Mouse (Mus musculus) adipocyte (in vitro differentiated cells): ENCODE measurements around the gene Zmiz1.

Source experiments
- DNase-seq: peaks from one replicate; pipeline ENCODE4 v3.0.0-alpha.2; 2016; ENCODE audit warnings: low spot score

The Zmiz1 gene

GRCm38 (mm10) chr14:25459016-25459393 lies at the start of gene Zmiz1:
Gene Zmiz1 (plus strand): TSS chr14:25459185.
- peak; percentile 83 for DNase-seq

DNA sequence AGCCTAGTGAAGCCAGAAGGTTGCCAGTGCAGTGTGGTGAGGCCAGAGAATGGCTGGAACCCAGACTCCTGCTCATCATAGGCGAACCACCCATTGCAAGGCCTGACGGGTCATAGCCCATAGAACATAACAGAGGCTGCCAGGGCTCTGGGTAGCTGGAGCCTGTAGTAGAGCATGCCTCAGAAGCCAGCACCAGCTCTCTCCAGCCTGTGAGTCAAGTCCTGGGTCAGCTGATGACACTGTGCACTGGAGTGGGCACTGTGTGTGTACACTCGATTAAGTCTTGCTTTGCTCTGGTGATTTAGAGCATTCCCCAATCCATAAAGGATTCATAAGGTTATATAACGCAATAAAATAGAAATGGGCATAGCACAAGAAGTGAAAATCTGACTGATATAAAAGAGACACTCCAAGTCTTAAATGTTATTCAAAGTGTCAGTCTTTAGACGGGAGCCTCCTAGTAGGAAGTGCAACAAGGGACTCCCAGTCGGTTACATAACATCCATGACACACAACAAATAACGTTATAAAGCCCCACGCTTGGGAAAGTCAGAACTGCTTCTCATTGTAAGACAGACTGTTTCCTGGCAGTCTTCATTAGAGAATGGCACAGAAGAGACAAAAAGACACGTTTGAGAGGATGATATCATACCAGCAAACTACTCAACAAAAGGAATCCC lies 47.0 kb upstream of the Zmiz1 start:
- no peak for DNase-seq

DNA sequence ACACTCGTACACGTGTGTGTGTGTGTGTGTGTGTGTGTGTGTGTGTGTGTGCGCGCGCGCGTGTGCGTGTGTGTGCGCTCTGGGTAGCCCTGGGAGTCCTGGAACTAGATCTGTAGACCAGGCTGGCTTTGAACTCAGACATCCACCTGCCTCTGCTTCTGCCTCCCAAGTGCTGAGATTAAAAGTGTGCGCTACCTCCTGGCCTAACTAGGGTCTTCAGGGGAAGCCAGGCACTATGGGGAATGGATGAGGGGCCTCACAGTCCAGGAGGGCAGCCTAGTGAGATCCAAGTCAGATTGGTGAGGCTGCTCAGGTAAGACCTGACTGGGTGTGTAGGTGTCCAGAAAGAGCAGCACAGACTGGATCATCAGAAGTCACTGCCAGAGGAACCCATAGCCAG lies 46.2 kb upstream of the Zmiz1 start:
- no peak for DNase-seq

GRCm38 (mm10) chr14:25413510-25413909 lies 45.5 kb upstream of the Zmiz1 start:
- DNase-seq: no peak

- DNase-seq: no peak
These were observed 44.9 kb upstream of the Zmiz1 start for GRCm38 (mm10) chr14:25414115-25414514.

DNA sequence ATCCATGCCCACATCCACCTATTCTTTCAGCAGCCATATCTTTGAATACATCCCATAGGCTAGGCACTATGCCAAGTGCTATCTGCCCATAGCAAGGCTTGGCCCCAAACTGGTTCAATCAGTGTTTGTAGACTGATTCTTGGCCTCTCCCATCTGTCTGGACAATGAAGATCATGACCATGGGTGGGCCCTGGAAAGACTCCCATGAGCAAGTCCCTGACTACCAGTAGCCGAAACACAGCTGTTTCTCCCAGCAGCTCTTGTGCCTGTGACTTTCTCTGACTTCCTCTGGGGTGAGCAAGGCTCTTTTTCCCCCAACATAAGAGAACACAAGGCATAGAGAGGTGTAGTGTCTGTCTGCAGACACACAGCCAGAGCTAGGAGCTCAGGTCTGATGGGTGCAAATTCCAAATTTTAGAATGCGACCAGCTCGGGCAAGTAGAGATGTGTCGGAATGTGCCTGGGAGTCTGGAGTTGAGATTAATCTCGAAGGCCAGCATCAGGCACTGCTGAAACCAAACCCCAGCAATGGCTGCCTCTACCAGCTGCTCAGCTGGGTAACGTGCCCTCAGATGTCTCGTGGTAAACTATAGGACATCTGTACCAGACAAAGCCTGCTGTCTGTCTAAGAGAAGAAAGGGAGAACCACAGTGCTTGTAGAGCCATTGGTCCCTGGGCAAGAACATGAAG lies 38.8 kb upstream of the Zmiz1 start:
- DNase-seq: no peak

- peak; percentile 35 for DNase-seq
These were observed 38.0 kb upstream of the Zmiz1 start for GRCm38 (mm10) chr14:25420987-25421386.

GRCm38 (mm10) chr14:25421596-25422001 lies 37.4 kb upstream of the Zmiz1 start:
- DNase-seq: no peak

GRCm38 (mm10) chr14:25422946-25423345 lies 36.0 kb upstream of the Zmiz1 start:
- DNase-seq: no peak

- DNase-seq: no peak
These were observed 35.1 kb upstream of the Zmiz1 start for GRCm38 (mm10) chr14:25423721-25424443.

DNA sequence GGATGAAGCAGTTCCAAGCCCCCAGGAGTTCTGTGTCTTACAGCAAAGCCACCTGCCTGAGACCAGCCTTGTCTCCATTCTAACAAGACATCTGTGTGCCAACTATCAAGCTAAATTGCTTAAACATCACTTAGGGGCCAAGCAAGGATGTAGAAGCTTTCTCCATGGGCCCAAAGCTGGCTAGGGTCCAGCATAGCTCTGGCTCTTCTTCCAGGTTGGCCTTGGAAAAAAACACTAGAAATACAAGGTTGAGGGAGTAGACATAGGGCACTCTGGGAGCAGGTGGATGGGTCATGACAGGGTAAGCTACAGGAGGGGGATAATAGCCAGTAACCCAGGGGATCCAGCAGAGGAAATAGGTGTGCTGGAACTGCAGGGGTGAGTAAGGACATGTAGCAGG lies 20.7 kb upstream of the Zmiz1 start:
- no peak for DNase-seq

DNA sequence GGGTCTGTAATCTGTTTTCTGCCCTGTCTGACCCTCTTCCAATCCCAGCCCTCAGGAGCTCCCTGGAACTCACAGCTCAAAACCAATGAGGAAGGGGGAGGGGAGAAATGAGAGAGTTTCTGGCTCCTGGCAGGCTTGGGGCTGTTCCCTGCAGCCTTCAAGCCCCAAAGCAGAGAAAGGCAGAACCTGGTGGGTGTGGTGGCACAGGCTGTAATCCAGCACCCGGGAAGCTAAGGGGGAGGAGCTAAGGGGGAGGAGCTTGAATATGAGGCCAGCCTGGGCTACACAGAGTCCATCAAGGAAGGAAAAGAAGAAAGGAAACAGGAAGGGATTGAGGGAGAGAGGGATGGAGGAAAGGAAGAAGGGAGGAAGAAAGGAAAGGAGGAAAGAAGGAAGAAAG lies 18.9 kb upstream of the Zmiz1 start:
- no peak for DNase-seq

GRCm38 (mm10) chr14:25440777-25441176 lies 18.2 kb upstream of the Zmiz1 start:
- DNase-seq: no peak

- DNase-seq: no peak
These were observed 17.5 kb upstream of the Zmiz1 start for GRCm38 (mm10) chr14:25441469-25441868.

DNA sequence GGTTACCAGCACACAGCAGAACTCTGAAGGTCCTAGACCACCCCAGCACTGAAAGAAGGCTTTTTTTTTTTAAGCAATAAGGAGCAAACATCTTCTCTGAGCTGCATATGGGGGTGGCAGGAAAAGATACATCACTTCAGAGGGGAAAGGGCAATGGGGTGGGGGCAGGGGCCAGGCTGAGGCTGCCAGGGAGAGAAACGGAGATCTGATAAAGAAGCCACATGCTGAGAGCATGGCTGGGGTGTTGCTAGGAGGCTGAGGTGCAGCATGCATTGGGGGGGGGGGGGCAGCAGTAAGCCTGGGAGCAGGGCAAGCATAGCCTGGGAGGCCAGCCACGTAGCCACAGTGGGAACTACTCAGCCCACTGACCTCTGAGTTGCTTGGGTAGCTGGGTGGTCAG lies 16.3 kb upstream of the Zmiz1 start:
- DNase-seq: no peak

DNA sequence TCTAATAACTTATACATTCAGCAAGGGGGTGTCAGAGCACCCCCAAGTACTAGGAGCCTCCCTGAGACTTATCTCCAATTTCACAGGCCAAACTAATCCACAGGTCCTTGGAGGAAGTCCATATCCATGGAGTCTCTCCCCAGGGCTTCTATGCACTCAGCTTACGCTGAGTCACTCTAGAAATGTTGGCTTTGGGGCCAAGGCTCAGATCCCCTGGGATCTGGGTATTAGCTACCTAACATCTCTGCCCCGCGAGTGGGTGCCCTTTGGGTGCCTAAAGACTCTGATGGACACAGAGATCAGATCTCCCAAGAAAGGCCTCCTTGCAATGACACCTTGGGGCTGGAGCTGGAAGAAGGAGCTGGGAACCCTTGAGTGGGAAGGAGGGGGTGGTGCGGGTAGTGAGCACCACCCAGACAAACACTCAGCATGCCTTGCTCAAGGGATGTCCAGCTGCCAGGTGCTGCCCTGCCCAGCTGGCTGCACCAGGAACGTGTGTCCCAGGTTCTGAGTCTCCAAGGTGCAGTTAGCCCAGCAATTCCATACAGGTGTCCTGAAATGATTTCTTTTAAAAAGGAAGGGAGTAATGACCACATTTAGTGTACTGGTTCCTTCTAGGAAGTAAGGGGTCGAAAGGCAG lies 11.7 kb upstream of the Zmiz1 start:
- peak; percentile 24 for DNase-seq

GRCm38 (mm10) chr14:25448471-25448870 lies 10.5 kb upstream of the Zmiz1 start:
- no peak for DNase-seq

DNA sequence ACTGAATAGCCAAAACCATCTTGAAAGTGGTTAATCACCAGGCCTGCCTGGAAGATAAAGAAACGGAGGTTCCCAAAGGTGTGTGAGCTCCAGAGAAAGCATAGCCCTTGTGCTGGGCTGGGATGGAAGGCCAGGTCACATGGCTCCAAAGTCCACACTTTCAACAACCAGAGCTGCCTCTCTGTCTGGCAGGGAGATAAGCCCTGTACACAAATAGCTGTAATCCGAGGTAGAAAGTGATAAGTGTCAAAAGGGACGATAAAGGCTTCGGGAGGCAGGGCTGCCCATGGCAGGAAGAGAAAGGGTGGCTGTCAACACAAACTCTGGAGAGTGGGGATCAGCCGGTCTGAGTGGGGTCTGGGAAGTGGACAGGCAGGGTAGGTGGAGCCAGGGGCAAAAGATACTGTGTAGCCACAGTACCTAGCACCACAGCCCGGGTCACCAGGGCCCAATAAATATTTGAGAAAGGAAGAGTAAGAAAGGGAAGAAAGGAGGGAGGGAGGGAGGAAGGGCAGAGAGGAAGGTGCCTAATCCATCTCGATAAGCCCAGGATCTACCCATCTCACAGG lies 7.8 kb upstream of the Zmiz1 start:
- no peak for DNase-seq

DNA sequence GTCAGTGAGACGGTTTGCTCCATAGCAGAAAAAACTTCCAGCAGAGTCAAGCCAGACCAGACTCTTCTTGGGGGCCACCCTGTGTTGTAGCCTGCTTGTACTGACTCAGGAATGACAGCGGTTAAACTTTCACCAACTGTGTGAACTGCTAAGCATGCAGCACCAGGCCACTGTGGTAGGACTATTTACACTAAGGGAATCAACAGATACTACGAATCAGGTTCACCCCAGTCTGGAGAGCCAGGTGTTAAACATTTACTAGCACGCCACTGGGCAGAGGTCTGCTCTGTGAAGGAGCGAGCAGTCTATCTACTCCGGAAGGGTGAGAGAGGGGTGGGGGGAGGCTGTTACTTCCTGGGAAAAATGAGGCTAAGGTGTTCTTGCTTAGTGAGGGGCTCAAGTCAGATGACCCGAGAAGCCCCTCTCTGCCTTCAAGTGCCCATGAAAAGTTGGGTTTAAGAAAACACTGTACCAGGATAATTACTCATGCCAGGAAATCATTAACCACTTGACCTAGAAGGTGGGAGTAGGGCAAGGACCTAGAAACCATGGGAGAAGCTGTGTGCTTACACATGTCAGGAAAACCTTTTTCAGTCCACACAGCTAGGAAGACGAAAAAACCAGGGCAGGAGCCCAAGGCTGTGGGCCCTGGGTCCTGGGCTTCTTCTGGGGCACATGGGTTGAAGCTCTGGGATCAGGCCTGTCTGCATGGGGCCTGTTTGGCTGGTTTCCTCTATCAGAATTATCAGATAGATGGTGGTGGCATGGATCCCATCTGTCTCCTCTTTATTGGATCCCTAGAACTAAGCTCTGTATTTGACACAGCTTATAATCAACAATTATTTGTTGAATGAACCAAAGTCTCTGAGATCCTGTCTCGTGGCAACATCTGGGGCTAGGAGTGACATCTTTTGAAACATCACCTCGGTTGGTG lies 7.0 kb upstream of the Zmiz1 start:
- DNase-seq: no peak

DNA sequence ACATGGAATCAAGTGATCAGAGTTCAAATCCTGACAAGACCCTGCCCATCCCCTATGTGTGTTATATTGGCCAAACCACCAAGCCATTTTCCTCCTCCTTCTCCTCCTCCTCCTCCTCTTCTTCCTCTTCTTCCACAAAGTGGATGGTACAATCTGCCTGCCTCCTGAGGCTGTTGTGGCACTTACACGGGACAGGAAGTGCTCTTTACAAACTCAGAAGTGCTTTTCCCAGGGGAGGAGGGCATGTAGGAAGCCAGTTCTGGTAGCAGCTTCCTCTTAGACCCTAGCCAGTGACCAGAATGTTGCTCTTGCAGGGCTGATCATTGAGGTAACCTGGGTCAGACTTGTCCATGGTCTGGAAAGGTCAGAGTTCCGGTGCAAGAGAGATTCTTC lies 6.4 kb upstream of the Zmiz1 start:
- DNase-seq: no peak

DNA sequence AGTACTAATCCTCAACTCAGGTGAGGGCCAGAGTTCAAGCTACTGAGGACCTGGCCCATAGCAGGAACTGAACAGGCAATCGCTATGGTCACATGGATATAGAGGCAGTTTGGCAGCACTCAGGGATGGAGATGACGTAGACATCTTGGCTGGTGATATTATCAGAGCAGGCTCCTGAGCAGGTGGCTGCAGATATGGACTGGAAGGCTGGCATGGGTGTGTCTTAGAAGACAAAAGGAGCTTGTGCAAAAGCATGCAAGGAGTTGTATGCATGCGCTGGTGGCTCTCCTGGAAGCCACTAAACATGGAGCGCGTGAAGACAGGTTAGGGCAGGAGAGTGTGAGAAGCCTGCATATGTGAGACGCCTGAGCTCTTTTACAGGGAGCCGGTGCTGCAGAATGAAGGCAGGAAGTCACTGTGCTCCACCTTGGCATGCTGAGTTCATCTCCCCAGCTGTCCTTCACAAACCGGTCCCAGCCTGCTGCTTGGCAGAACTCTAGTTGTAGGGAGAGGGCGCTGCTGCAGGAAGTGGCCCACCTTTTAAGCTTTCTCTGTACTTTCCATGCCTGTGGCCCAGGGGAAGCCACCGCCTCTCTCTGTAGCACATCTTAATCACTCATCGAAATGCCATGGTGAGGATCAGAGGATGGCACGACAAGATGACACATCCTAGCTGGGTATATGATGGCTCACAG lies 4.8 kb upstream of the Zmiz1 start:
- no peak for DNase-seq
